Mouse (Mus musculus) C2C12 (cell line): ENCODE results near the gene Gramd1b.

Experiments
- CEBPB ChIP-seq: IDR thresholded peaks from one replicate; pipeline ENCODE4 v1.6.1; 2011; ENCODE audit warnings: low read depth, mild to moderate bottlenecking, control low read depth, moderate library complexity
- CTCF ChIP-seq: IDR thresholded peaks from one replicate; pipeline ENCODE4 v1.5.1; 2011; ENCODE audit not compliant: control insufficient read depth, insufficient read depth, insufficient read length
- FOSL1 ChIP-seq: IDR thresholded peaks from one replicate; pipeline ENCODE4 v1.8.0; 2011; ENCODE audit warnings: mild to moderate bottlenecking, low read length; ENCODE audit not compliant: poor library complexity, insufficient read depth, severe bottlenecking
- MAX ChIP-seq: IDR thresholded peaks from one replicate; pipeline ENCODE4 v1.6.1; 2011; ENCODE audit warnings: mild to moderate bottlenecking, control low read depth
- MYOD1 ChIP-seq: IDR thresholded peaks from one replicate; pipeline ENCODE4 v1.6.1; 2011; ENCODE audit warnings: low read depth; ENCODE audit not compliant: control insufficient read depth, insufficient read length
- MYOG ChIP-seq: IDR thresholded peaks from one replicate; pipeline ENCODE4 v1.6.1; 2011; ENCODE audit not compliant: control insufficient read depth, insufficient read length; ENCODE audit errors: extremely low read depth
- USF1 ChIP-seq: IDR thresholded peaks from one replicate; pipeline ENCODE4 v1.6.1; 2011; ENCODE audit warnings: low read depth, mild to moderate bottlenecking, control low read depth, moderate library complexity

DNA sequence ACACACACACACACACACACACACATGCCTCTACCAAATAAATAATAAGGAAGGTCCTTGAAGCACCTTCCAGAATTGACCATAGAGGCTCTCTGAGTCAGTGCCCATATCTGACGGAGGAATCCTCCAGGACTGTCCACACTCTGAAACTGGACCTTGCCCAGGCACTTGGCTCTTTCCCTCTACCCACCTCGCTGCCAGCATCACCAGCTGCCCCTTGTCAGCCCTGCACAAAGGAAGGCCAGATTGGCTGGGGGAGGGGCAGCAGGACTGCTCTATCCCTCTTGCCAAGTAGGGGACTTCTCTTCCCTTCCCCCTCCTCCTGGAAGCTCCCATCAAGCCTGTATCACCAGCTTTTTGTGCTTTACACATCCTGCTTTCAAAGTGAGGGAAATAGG is 6.5 kb upstream of the Gramd1b start:
- no peak for TF ChIP-seq CTCF
- TF ChIP-seq USF1, result no peak
- TF ChIP-seq MAX, result no peak
- TF ChIP-seq MYOD1, result no peak
- TF ChIP-seq FOSL1, result no peak
- TF ChIP-seq CEBPB, result no peak
- no peak for TF ChIP-seq MYOG
